Mouse (Mus musculus): ENCODE measurements around the gene Jak1. TPM values are rescaled to one million over a fixed set of nuclear protein-coding genes. Genes with fewer than 3 reads are reported as not detected.

The Jak1 gene
- 100 to 1,000 TPM; 111 to 141 TPM for total RNA-seq (2021)
- long read RNA-seq, experiment 1, full-length matches to known transcripts = 54 of 69 reads
- long read RNA-seq, experiment 1, partial matches to known transcripts = 9 of 69 reads
- long read RNA-seq, experiment 1, other reads (novel, unspliced or antisense) = 6 of 69 reads
- long read RNA-seq, experiment 2, full-length matches to known transcripts = 34 of 74 reads
- long read RNA-seq, experiment 2, partial matches to known transcripts = 28 of 74 reads
- long read RNA-seq, experiment 2, other reads (novel, unspliced or antisense) = 12 of 74 reads

DNA sequence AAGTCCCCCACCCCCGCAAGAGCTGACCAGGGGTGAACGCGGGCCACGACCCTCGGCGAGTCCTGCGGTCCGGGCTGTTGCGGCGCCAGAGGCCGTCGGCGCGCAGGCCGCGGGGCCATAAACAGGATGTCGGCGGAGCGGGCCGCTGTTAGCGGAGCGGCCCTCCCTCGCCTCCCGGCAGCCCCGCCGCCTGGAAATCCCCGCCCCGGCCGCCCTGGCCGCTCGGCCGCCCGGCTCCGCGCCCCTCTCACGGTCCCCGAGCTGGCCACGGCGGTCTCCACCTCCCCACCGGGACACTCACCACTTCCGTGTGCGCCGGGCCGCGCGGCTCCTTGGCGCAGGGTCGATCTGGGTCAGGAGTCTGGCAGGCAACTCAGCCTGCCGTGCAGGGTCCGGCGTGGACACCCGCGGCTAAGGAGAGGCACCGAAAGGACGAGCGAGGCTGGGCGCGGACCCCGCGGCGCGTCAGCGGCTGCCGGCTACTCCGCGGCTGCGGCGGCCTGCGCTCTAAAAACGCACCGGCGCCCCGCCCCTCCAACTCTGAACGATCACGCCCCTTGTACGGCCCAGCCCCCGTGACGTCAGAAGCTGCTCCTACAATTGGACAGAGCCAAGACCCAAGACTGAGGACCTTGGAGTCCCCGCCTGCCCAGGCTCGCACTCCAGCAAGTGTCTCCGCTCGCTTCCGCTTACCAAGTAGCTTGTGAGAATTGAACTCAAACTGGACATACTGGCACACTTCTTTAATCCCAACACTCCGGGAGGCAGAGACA lies at the start of gene Jak1:
Jak1 (minus strand) TSS at position 542 of the 773 bp plus-strand sequence.
- DNase-seq (ENCODE audit: low spot score in 2 of 2) = peak; percentile 98

DNA sequence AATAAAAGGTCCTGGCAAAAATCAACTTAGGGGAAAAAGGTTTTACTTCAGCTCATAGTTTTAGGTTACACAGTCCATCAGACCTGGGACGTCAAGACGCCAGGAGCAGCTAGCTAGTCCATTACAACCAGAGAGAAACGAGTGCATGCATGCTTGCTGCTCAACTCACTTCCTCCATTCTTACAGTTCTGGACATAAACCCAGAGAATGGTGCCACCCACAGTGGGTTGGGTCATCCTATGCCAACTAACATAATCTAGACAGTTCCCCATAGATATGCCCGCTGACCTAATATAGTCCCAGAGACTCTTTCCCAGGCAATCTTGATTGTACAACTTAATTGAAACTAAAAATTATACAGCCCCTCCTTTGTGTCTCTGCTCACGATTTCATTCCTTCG lies 47.0 kb upstream of the Jak1 start:
- DNase-seq (ENCODE audit: low spot score in 2 of 2) = no peak

DNA sequence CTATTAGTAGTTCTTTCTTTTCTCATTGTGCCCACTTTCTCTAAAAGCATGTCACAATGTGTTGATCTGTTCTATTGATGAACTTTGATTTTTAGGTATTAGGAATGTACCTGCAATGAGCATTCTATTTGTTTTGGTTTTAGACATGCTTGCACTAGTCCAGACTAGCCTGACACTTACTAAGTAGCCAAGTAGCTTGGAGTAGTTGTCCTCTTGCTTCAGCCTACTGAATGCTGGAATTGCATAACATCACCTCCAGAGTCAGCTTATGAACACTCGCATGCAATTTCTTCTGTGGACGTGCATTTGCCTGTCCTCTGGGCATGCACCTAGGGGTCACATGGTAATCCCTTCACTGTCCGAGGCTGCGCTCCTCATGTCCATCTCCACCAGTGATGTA lies 43.1 kb upstream of the Jak1 start:
- no peak for DNase-seq (ENCODE audit: low spot score in 2 of 2)

DNA sequence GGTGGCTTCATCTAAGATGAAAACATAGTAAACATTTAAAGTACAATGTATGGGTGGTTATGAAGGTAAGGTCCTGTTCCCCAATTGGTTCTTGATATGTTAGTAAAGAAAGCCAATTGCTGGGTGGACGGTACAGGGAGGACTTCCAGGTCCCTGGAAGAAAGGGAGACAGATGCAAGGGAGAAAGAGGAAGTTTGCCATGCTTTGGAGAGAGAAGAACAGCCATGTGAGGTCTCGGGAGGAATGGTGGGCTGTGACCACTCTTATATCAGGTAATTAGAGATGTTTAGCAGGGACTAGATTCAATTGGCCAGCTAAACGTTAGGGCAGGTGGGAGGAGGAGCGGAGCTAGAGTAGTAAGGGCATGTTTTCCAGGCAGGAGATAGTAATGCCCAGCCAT lies 42.2 kb upstream of the Jak1 start:
- DNase-seq (ENCODE audit: low spot score in 2 of 2) = no peak

DNA sequence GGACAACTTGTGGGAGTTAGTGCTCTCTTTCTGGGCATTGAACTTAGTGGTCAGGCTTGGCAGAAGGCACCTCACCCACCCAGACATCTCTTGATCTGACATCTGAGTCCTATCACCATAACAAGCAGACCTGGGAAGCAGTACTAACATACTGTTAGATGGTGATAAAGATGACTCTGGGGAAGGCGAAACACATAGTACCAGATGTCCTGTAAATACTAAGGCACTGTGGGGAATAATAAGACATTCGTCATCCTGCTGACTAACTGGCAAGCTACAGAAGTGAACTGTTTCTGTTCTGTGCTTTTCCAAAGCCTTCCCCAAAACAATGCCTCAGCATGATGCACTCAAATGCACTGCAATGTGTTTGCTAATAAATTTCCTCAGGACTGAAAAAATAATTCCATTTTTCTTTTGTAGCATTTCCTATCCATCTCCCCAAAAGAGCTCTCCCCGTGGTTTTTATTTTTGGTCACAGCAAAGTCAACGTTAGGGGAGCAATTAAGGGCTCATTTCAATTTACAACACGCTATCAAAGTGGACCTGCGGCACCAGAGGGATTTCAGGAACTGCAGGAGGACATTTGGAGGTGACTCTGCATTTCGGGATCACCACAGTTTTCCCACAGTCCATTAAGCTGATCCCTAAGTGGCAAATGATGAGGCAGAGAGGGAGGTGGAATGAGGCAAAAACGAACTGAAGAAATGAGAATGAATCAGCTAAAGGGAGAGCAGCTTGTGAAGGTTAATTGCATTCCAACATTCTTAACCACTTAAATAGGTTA lies 41.2 kb upstream of the Jak1 start:
- DNase-seq (ENCODE audit: low spot score in 2 of 2) = no peak

DNA sequence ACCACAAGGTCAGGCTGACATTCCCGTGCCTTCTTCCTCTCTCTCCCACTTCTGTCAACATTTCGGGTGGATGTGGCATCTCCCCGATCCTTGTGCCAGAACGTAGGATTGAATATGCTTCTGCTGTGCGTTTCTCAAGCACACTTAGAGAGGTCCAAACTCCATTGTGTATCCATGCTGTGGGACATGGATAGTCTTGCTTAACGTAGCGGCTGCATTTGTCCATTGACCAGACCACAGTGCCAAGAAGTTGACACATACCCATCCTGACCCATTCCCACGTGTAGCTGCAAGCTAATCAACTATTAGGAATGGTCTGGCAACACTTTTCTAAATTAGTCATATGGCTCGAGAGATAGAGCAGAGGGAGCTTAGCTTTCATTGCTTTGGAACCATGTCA lies 40.0 kb upstream of the Jak1 start:
- DNase-seq (ENCODE audit: low spot score in 2 of 2) = no peak

DNA sequence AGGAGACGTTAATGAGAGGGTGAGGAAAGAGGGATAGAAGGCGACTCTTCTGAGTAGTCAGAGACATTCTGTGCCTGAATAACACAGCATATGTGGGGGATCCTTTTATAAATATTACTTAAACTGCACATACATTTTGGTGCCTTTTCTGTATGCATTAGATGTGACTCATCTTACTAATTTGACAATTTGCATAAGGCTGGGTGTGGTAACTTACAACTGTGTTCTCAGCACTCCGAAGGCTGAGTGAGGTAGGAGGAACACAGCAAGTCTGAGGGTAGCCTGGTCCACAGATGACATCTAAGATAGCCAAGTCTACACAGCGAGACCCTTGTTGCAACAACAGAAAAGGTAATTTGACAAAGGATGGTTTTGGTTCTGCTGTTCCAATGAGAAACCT lies 39.0 kb upstream of the Jak1 start:
- no peak for DNase-seq (ENCODE audit: low spot score in 2 of 2)

DNA sequence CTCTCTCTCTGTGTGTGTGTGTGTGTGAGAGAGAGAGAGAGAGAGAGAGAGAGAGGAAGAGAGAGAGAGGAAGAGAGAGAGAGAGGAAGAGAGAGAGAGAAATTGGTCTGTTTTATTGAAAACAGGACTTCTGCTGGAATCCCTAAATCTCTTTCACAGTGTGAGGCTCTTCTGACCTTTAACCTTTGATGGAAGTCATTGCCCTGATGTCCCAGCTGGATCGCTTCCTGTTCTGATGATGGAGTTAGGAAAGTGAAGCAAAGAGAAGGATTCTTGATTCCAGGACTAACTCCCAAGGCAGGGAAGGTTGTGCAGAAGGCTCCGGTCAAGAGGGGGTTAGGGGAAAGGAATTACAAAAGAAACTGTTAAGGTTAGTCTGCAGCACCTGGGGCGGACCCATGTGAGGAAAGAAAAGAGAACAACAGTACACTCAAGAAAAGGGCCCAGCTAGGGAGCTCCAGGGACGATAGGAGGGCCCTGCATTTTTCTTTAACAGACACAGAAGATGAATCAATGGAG lies 35.4 kb upstream of the Jak1 start:
- no peak for DNase-seq (ENCODE audit: low spot score in 2 of 2)

DNA sequence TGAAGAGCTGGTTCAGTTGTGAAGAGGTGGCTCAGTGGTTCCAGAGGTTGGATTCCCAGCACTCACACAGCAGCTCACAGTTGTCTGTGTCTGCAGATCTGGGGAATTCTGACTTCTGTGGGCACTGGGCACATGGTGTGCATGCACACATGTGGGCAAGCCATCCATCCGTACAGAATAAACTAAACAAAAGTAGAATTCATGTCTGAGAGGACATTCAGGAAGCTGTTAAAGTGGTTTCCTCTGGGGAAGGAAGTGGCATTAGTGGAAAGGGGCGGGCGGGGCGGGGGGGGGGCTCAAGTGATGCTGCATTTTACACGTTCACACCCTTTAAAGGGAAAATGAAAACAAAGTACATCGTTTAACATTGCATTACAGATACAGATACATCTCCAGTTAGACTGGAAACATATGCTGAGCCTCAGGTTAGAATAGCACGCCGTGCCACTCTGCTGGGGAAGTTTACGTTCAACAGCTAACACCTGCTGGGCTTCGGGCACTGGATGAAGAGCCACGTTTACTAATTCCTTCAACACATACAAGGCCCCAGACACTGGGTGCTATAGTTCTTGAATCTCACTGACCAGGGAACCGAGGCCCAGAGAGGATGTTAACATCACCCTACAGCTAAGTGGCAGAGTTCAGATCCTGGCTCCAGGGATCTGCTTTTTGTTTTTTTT lies 33.4 kb upstream of the Jak1 start:
- no peak for DNase-seq (ENCODE audit: low spot score in 2 of 2)

DNA sequence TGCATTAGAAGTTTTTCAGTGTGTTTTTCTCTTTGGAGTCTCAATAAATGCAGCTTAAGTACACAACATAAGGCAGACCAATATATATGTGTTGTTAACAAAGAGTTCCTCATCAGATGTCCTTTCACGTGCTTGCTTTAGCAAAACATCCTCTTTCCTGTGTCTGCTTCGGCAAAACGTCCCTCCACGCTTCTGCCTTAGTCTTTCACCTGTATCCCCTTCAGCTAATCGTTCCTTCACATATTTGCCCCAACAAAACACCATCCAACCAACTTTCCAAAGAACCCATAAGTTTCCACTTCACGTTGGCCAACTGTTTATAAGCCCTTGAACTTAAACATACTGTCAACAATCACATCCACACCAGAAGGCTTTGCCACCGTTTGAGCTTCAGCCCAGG lies 31.8 kb upstream of the Jak1 start:
- DNase-seq (ENCODE audit: low spot score in 2 of 2) = no peak

DNA sequence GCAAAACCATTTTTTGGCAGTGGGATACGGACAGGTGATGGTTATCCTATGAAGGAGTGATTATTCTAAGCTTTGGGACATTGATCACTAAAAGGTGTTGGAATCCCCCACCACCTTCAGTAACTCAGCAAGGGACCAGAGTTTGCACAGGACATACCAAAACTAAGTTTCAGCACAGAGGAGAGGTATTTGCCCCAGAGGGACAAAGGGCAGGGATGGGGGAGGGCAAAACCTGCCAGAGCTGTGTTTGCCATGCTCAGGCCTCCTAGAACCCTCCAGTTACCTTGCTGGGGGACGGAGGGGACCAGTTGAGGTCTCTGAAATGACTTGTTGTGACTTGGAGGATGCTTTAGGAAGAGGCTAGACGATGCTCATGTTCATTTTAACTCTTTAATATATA lies 30.7 kb upstream of the Jak1 start:
- no peak for DNase-seq (ENCODE audit: low spot score in 2 of 2)

DNA sequence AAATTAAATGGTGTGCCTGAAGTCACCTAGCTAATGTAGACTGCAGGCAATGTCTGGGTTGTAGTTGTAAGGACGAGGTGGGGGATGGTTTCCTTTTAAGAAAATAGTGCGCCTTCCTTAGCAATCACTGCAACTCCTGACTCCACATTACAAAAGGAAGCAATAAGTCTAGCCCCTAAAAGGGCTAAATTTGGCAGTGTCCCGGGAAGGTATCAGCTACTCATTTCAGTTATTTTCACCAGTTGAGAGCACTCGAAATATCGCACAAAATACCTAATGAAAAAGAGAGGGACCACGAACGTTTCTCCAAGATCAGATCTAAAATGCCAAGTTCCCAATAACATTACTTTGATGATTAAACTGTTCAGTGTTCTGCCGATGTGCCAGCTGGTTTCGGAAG lies 28.6 kb upstream of the Jak1 start:
- no peak for DNase-seq (ENCODE audit: low spot score in 2 of 2)

DNA sequence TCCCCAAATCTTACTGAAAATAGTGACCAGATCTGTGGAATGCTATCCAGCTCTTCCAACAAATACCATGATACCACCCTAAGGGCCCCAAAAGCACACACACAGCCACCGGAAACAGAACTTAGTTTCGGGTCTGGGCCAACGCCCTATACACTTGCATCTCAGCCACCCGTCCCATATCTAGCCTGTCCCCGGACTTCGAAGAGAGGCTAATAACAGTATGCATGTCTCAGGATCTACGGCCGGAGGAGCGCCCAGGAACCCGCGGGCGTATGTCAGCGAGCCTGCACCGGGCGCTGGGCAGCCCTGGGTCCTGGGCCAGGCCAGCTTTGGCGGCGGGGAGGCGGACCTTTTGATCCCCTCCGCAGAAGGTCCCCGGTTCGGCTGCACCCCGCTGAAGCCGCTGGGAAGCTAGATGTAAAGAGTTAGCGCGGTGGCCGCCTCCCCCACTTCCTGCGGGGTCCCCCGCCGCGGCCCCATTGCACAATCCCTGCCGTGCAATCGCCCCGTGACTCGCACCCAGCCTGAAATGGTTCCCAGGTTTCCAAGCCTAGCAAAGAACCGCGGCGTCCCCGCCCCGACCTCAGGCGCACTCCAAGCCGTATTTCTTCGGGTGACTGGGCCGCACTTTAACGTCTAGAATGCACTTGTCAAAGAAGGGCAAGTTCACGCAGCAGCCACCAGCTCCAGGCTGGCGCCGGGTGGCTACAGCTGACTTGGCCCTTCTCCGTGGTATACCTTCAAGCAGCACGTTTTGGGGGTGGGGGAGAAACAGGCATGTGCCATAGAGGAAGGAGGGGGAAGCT lies 27.9 kb upstream of the Jak1 start:
- peak; percentile 72 to 78 for DNase-seq (ENCODE audit: low spot score in 2 of 2)

DNA sequence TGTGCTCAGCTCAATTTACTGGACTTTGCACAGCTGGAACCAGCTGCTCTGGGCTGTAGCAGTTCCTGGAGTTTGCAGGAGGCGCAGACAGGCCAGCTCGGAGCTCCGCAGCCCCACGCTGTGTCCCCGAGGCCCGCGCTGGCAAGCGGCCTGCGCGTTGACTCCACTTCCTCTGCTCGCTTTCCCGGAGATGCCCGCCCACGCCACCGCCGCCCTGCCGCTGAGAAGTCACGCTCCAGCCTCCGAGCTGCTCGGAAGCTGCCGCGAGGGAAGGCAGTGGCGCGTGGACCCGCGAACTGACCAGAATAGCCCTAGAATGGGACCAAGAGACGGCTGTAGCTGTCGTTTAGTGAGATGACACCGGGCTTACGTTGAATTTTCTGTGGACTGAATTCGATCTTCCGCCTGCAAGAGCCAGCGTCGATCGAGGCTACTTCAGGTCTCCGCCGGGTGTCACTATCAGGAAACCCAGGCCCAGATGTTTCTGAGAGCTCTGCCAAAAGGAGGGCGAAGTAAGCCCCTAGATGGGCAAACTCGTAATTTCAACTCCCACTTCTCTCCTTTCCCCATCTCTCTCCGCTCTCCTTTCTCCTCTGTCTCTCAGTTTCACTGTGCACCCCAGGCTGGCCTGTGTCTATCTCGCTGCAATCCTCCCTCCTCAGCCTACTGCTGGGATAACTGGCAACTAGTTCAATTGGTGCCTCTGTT lies 27.1 kb upstream of the Jak1 start:
- peak; percentile 89 to 91 for DNase-seq (ENCODE audit: low spot score in 2 of 2)

DNA sequence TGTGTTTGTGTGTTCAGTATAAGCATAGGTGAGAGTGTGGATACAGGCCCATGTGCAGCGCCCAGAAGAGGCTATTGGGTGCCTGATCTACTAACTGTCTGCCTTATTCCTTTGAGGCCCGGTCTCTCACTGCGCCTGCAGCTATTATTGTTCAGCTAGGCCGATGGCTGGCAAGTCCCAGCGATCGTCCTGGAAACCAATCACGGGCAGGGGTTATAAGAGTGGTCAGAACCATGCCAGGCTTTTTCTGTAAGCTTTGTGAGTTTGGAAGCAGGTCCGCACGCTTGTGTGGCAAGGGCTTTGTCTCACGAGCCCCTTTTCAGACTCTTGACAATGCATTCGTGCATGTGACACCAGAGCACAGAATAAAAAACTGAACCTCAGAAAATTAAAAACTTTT lies 23.2 kb upstream of the Jak1 start:
- no peak for DNase-seq (ENCODE audit: low spot score in 2 of 2)

DNA sequence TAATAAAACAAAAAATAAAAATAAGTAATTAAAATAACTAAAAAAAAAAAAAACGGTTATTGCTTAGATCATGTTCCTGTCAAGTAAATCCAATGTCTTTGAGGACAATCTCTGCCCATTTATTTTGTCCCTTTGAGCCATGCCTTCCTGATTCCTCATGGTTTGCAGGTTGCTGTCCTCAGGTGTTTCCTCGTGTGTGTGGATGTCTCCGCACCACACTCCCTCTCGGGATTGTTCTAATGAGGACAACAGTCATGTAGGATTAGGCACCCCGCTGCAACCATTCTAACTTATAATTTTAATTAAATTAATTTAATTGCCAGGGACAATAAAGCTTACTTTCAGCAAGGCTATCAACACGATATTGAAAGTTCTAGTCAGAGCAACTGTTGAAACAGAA lies 21.5 kb upstream of the Jak1 start:
- no peak for DNase-seq (ENCODE audit: low spot score in 2 of 2)

DNA sequence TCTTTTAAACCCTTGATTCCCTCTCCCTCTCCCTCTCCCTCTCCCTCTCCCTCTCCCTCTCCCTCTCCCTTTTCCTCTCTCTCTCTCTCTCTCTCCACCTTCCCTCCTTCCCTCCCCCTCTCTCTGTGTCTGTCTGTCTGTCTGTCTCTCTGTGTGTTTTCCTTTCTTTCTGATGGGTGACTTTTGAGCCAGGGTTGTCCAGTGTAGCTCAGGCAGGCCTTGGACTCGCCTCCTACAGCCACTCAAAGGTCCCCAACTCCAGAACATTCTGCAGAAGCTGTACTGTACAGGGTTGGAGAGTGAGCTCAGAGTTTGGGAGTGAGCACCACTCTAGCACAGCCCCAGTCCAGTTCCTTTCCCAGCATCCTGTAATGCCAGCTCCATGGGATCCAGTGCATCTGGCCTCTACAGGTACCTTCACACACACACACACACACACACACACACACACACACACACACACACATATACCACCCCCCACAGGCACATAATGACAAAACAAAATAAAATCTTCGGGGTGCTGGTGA lies 20.9 kb upstream of the Jak1 start:
- DNase-seq (ENCODE audit: low spot score in 2 of 2) = no peak

DNA sequence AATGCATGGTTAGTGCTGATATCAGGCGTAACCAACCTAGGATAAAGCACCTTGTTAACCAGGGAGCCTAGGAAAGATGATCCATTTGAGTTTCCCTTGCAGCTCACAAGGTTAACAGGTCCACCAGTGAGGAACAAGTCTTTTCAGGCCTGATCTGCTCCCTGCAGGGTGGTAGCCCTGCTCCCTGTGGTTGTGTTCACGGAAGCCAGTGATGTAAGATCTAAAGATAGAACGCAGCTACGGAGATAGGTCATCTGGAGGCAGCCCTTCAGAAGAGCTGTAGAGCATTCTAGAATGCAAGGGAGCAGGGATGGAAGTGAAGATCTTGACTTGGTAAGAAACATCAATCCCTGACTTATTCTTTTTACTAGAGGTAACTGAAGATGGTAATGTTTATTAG lies 18.9 kb upstream of the Jak1 start:
- no peak for DNase-seq (ENCODE audit: low spot score in 2 of 2)

DNA sequence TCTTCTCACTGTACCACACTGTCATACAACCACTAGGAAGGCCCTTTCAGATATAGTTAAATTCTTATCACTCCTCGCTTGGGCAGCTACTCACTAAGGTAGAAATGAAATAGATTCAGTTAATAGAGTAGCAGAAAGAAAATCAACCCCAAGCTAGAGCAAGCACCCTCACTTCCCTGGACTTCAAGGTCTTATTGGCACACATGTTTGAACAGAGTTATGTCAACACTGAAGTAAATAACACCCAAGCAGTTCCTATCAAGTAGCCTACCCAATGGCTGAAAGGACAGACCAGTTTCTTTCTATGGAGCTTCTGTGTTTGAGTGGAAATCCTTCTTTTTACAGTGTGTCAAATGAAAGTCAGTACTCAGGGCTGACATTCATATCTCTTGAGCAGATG lies 17.2 kb upstream of the Jak1 start:
- no peak for DNase-seq (ENCODE audit: low spot score in 2 of 2)

DNA sequence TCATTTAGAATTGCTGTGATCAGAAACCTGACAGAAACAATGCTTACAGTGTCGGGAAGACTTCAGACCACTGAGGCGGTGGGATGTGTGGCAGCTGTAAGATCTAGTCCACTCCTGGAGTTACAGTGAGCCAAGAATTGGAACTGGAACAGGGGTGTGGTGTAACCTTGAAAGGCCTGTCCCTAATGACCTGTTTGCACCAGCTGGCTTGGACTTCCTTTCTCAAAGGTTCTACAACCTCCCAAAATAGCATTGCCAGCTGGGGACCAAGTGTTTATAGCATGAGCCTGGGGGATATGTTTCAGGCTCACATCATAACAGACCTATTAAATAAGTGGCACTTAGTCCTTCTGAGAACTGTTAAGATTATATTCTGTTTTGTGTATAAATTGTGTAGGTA lies 15.0 kb upstream of the Jak1 start:
- DNase-seq (ENCODE audit: low spot score in 2 of 2) = no peak
